Mouse (Mus musculus): ENCODE results near the gene Gng8. TPM values are rescaled to one million over a fixed set of nuclear protein-coding genes. Genes with fewer than 3 reads are reported as not detected.

The Gng8 gene
- polyA plus RNA-seq, 1 experiment from 2014 or later = 10.2 TPM

GRCm38 (mm10) chr7:16873392-16873791 lies 18.2 kb upstream of the Gng8 start:
- H3K4me1 ChIP-seq (ENCODE audit: control insufficient read depth, insufficient read depth, low read length) = peaks cover 17% of the 10 kb centered on the region
- no peak overlapping the region for H3K4me3 ChIP-seq (ENCODE audit: low read depth, low read length)
- H3K27me3 ChIP-seq (ENCODE audit: control insufficient read depth, insufficient read depth, low read length) = no peaks in the 10 kb centered on the region
- no peaks in the 10 kb centered on the region for H3K36me3 ChIP-seq (ENCODE audit: control insufficient read depth, insufficient read depth, low read length)
- H3K27ac ChIP-seq (ENCODE audit: low read depth, low read length) = no peak overlapping the region
- H3K9me3 ChIP-seq (ENCODE audit: control insufficient read depth, low read length) = no peaks in the 10 kb centered on the region
- DNase-seq (ENCODE audit: low spot score, missing footprints) (no peak), ATAC-seq (ENCODE audit: low FRiP score) (no peak)
- H3K9ac ChIP-seq (ENCODE audit: low read length) = no peak overlapping the region
- 92% methylated on average over 4 of the region's 4 CpGs for WGBS
- no peak overlapping the region for H3K4me2 ChIP-seq

GRCm38 (mm10) chr7:16874190-16874589 lies 17.4 kb upstream of the Gng8 start:
- H3K27me3 ChIP-seq (ENCODE audit: control insufficient read depth, insufficient read depth, low read length) = no peaks in the 10 kb centered on the region
- peak overlapping the region; percentile 14; the same call in 1 of the 2 replicates for H3K4me2 ChIP-seq
- peaks cover 17% of the 10 kb centered on the region for H3K4me1 ChIP-seq (ENCODE audit: control insufficient read depth, insufficient read depth, low read length)
- peak; percentile 93 for DNase-seq (ENCODE audit: low spot score, missing footprints)
- no peak for ATAC-seq (ENCODE audit: low FRiP score)
- no peaks in the 10 kb centered on the region for H3K9me3 ChIP-seq (ENCODE audit: control insufficient read depth, low read length)
- WGBS = 5% methylated on average over 17 of the region's 17 CpGs
- H3K27ac ChIP-seq (ENCODE audit: low read depth, low read length) = peak overlapping the region; percentile 57
- H3K36me3 ChIP-seq (ENCODE audit: control insufficient read depth, insufficient read depth, low read length) = no peaks in the 10 kb centered on the region
- H3K9ac ChIP-seq (ENCODE audit: low read length) = no peak overlapping the region
- peak overlapping the region; percentile 20; the same call in 1 of the 2 replicates for H3K4me3 ChIP-seq (ENCODE audit: low read depth, low read length)

GRCm38 (mm10) chr7:16874756-16875309 lies 16.8 kb upstream of the Gng8 start:
- Histone ChIP-seq H3K9ac (ENCODE audit: low read length) (no peak overlapping the region; the same call in 1 of the 2 replicates), H3K9me3 (ENCODE audit: control insufficient read depth, low read length) (no peaks in the 10 kb centered on the region), H3K36me3 (ENCODE audit: control insufficient read depth, insufficient read depth, low read length) (no peaks in the 10 kb centered on the region), H3K4me3 (ENCODE audit: low read depth, low read length) (peak overlapping the region; percentile 50), H3K4me2 (peak overlapping the region; percentile 75), H3K27ac (ENCODE audit: low read depth, low read length) (peak overlapping the region; percentile 57), H3K27me3 (ENCODE audit: control insufficient read depth, insufficient read depth, low read length) (no peaks in the 10 kb centered on the region), H3K4me1 (ENCODE audit: control insufficient read depth, insufficient read depth, low read length) (peaks cover 19% of the 10 kb centered on the region)
- under 1% methylated on average over 33 of the region's 33 CpGs for WGBS
- peak; percentile 100 for DNase-seq (ENCODE audit: low spot score, missing footprints)
- peak; percentile 95 for ATAC-seq (ENCODE audit: low FRiP score)

DNA sequence AGATGAGACGGTGACA lies 16.5 kb upstream of the Gng8 start, which contains the start of gene Dact3:
Gene Dact3 (plus strand): TSS at position 8 of the 16 bp plus-strand sequence.
- Histone ChIP-seq H3K4me2 (peak within 1 kb of the TSS; percentile 75), H3K9me3 (ENCODE audit: control insufficient read depth, low read length) (no peaks in the 10 kb centered on the region), H3K27ac (ENCODE audit: low read depth, low read length) (peak within 1 kb of the TSS; percentile 57), H3K27me3 (ENCODE audit: control insufficient read depth, insufficient read depth, low read length) (no peaks in the 10 kb centered on the region), H3K9ac (ENCODE audit: low read length) (peak within 1 kb of the TSS; percentile 80), H3K4me1 (ENCODE audit: control insufficient read depth, insufficient read depth, low read length) (peaks cover 21% of the 10 kb centered on the region), H3K4me3 (ENCODE audit: low read depth, low read length) (peak within 1 kb of the TSS; percentile 50), H3K36me3 (ENCODE audit: control insufficient read depth, insufficient read depth, low read length) (no peaks in the 10 kb centered on the region)
- no peak for ATAC-seq (ENCODE audit: low FRiP score)
- WGBS = 0% methylated on average over 1 of the region's 1 CpGs
- DNase-seq (ENCODE audit: low spot score, missing footprints) = no peak

GRCm38 (mm10) chr7:16875326-16875725 lies 16.3 kb upstream of the Gng8 start:
- H3K4me1 ChIP-seq (ENCODE audit: control insufficient read depth, insufficient read depth, low read length) = peaks cover 23% of the 10 kb centered on the region
- ATAC-seq (ENCODE audit: low FRiP score) (no peak; the same call in 1 of the 2 replicates), DNase-seq (ENCODE audit: low spot score, missing footprints) (no peak)
- WGBS = 0% methylated on average over 40 of the region's 42 CpGs
- no peaks in the 10 kb centered on the region for H3K27me3 ChIP-seq (ENCODE audit: control insufficient read depth, insufficient read depth, low read length)
- H3K27ac ChIP-seq (ENCODE audit: low read depth, low read length) = 0 out of 2 replicates have a peak overlapping the region, but pooled peaks have one; percentile 1
- peak overlapping the region; percentile 80 for H3K9ac ChIP-seq (ENCODE audit: low read length)
- H3K9me3 ChIP-seq (ENCODE audit: control insufficient read depth, low read length) = no peaks in the 10 kb centered on the region
- peak overlapping the region; percentile 50 for H3K4me3 ChIP-seq (ENCODE audit: low read depth, low read length)
- peak overlapping the region; percentile 75 for H3K4me2 ChIP-seq
- no peaks in the 10 kb centered on the region for H3K36me3 ChIP-seq (ENCODE audit: control insufficient read depth, insufficient read depth, low read length)

GRCm38 (mm10) chr7:16876006-16876405 lies 15.6 kb upstream of the Gng8 start:
- H3K4me1 ChIP-seq (ENCODE audit: control insufficient read depth, insufficient read depth, low read length) = peaks cover 30% of the 10 kb centered on the region
- H3K27me3 ChIP-seq (ENCODE audit: control insufficient read depth, insufficient read depth, low read length) = no peaks in the 10 kb centered on the region
- WGBS = 9% methylated on average over 11 of the region's 11 CpGs
- H3K27ac ChIP-seq (ENCODE audit: low read depth, low read length) = no peak overlapping the region
- no peak for ATAC-seq (ENCODE audit: low FRiP score)
- peak overlapping the region; percentile 75 for H3K4me2 ChIP-seq
- peak; percentile 89 for DNase-seq (ENCODE audit: low spot score, missing footprints)
- H3K9ac ChIP-seq (ENCODE audit: low read length) = peak overlapping the region; percentile 80
- H3K36me3 ChIP-seq (ENCODE audit: control insufficient read depth, insufficient read depth, low read length) = no peaks in the 10 kb centered on the region
- H3K4me3 ChIP-seq (ENCODE audit: low read depth, low read length) = peak overlapping the region; percentile 50
- no peaks in the 10 kb centered on the region for H3K9me3 ChIP-seq (ENCODE audit: control insufficient read depth, low read length)

DNA sequence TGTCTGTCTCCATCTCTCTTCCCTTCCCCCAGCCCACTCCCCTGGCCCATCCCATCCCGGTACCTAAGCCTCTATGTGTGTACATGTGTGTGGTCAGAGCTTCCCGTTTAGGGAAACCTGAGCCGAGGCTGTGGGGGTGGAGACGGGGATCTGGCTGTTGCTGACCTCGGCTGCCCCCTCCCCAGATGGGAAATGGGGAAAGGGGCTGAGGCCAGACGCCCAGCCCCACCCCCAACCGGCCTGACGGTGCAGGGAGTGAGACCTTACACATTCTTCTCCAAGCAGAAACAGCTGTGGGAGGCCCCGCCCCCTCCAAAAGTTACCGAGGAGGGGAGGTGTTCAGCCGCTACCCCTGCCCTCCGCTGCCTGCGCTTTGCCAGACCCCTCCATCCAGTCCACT lies 15.0 kb upstream of the Gng8 start:
- Histone ChIP-seq H3K36me3 (ENCODE audit: control insufficient read depth, insufficient read depth, low read length) (no peaks in the 10 kb centered on the region), H3K9me3 (ENCODE audit: control insufficient read depth, low read length) (no peaks in the 10 kb centered on the region), H3K27ac (ENCODE audit: low read depth, low read length) (no peak overlapping the region; the same call in 1 of the 2 replicates), H3K4me3 (ENCODE audit: low read depth, low read length) (peak overlapping the region; percentile 50), H3K4me2 (peak overlapping the region; percentile 75), H3K27me3 (ENCODE audit: control insufficient read depth, insufficient read depth, low read length) (no peaks in the 10 kb centered on the region), H3K9ac (ENCODE audit: low read length) (peak overlapping the region; percentile 45; the same call in 1 of the 2 replicates), H3K4me1 (ENCODE audit: control insufficient read depth, insufficient read depth, low read length) (peaks cover 30% of the 10 kb centered on the region)
- no peak for ATAC-seq (ENCODE audit: low FRiP score)
- peak; percentile 94 for DNase-seq (ENCODE audit: low spot score, missing footprints)
- WGBS = 2% methylated on average over 12 of the region's 13 CpGs

DNA sequence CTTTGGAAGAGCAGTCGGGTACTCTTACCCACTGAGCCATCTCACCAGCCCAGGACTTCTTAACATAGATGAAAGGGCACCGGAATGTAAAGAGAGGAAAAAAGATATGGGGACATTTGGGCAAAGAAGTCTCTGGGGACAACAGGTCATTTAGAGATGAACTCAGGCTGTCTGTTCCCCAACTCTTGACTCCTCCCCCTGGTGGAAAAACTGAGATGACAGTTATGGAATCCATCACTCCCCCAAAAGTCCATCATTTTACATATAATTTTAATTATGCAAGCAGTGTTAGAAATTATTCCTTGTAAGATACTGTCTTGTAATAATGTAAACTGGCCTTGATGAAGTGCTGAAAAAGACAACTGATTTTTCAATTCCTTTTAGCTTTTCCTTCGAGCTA lies 13.9 kb upstream of the Gng8 start:
- H3K4me3 ChIP-seq (ENCODE audit: low read depth, low read length) = no peak overlapping the region
- H3K4me1 ChIP-seq (ENCODE audit: control insufficient read depth, insufficient read depth, low read length) = peaks cover 30% of the 10 kb centered on the region
- no peak overlapping the region for H3K9ac ChIP-seq (ENCODE audit: low read length)
- ATAC-seq (ENCODE audit: low FRiP score) (no peak), DNase-seq (ENCODE audit: low spot score, missing footprints) (no peak)
- WGBS = 82% methylated on average over 3 of the region's 3 CpGs
- peaks cover 2% of the 10 kb centered on the region; the same call in 1 of the 2 replicates for H3K36me3 ChIP-seq (ENCODE audit: control insufficient read depth, insufficient read depth, low read length)
- H3K4me2 ChIP-seq = no peak overlapping the region
- H3K27ac ChIP-seq (ENCODE audit: low read depth, low read length) = no peak overlapping the region
- H3K27me3 ChIP-seq (ENCODE audit: control insufficient read depth, insufficient read depth, low read length) = no peaks in the 10 kb centered on the region
- H3K9me3 ChIP-seq (ENCODE audit: control insufficient read depth, low read length) = no peaks in the 10 kb centered on the region

GRCm38 (mm10) chr7:16879796-16880547 lies 11.6 kb upstream of the Gng8 start:
- Histone ChIP-seq H3K9ac (ENCODE audit: low read length) (peak overlapping the region; percentile 26), H3K27me3 (ENCODE audit: control insufficient read depth, insufficient read depth, low read length) (peaks cover 15% of the 10 kb centered on the region), H3K4me1 (ENCODE audit: control insufficient read depth, insufficient read depth, low read length) (peaks cover 30% of the 10 kb centered on the region), H3K4me2 (peak overlapping the region; percentile 30), H3K36me3 (ENCODE audit: control insufficient read depth, insufficient read depth, low read length) (peaks cover 2% of the 10 kb centered on the region; the same call in 1 of the 2 replicates), H3K9me3 (ENCODE audit: control insufficient read depth, low read length) (no peaks in the 10 kb centered on the region), H3K27ac (ENCODE audit: low read depth, low read length) (peak overlapping the region; percentile 84), H3K4me3 (ENCODE audit: low read depth, low read length) (no peak overlapping the region)
- DNase-seq (ENCODE audit: low spot score, missing footprints) (peak; percentile 95), ATAC-seq (ENCODE audit: low FRiP score) (peak; percentile 75)
- WGBS = 21% methylated on average over 9 of the region's 9 CpGs
